Mouse (Mus musculus): ENCODE data around the gene Zfp729b. TPM values are rescaled to one million over a fixed set of nuclear protein-coding genes. Genes with fewer than 3 reads are reported as not detected.

Gene Zfp729b
- polyA plus RNA-seq (2014; fragmentation: Illumina TruSeq; extraction: RNeasy Lipid Tissue Mini Kit (QIAGEN cat#74804)) = 61.4 TPM

GRCm38 (mm10) chr13:67609066-67609876 lies at the start of gene Zfp729b:
Gene Zfp729b (minus strand): TSS chr13:67609707.

GRCm38 (mm10) chr13:67637294-67638007 lies 27.9 kb upstream of the Zfp729b start, which contains the start of the genes Gm49345 and Zfp729a:
Gene Gm49345 (minus strand): TSS chr13:67637769.
Gene Zfp729a (minus strand): TSS chr13:67637791.

GRCm38 (mm10) chr13:67553730-67554129 lies 55.8 kb downstream of the Zfp729b start, which contains the start of gene Zfp748:
Gene Zfp748 (minus strand): TSS chr13:67553830.

Other genes starting within 250 kb of the Zfp729b start
- not detected for gene Gm28044, start 249.2 kb downstream of the Zfp729b start, polyA plus RNA-seq (2014; fragmentation: Illumina TruSeq; extraction: RNeasy Lipid Tissue Mini Kit (QIAGEN cat#74804))
- gene Zfp953, start 249.1 kb downstream of the Zfp729b start, polyA plus RNA-seq (2014; fragmentation: Illumina TruSeq; extraction: RNeasy Lipid Tissue Mini Kit (QIAGEN cat#74804)) = 26.2 TPM
- gene Gm28041, start 234.0 kb downstream of the Zfp729b start, polyA plus RNA-seq (2014; fragmentation: Illumina TruSeq; extraction: RNeasy Lipid Tissue Mini Kit (QIAGEN cat#74804)) = not detected
- 17.6 TPM for gene Zfp456, start 233.9 kb downstream of the Zfp729b start, polyA plus RNA-seq (2014; fragmentation: Illumina TruSeq; extraction: RNeasy Lipid Tissue Mini Kit (QIAGEN cat#74804))
- gene Zfp429, start 209.9 kb downstream of the Zfp729b start, polyA plus RNA-seq (2014; fragmentation: Illumina TruSeq; extraction: RNeasy Lipid Tissue Mini Kit (QIAGEN cat#74804)) = 37.0 TPM
- gene Zfp459, start 188.3 kb downstream of the Zfp729b start, polyA plus RNA-seq (2014; fragmentation: Illumina TruSeq; extraction: RNeasy Lipid Tissue Mini Kit (QIAGEN cat#74804)) = 6.3 TPM
- 88.4 TPM for gene Zfp874a, start 158.1 kb downstream of the Zfp729b start, polyA plus RNA-seq (2014; fragmentation: Illumina TruSeq; extraction: RNeasy Lipid Tissue Mini Kit (QIAGEN cat#74804))
- 66.5 TPM for gene Zfp874b, start 125.4 kb downstream of the Zfp729b start, polyA plus RNA-seq (2014; fragmentation: Illumina TruSeq; extraction: RNeasy Lipid Tissue Mini Kit (QIAGEN cat#74804))
- gene Zfp58, start 109.2 kb downstream of the Zfp729b start, polyA plus RNA-seq (2014; fragmentation: Illumina TruSeq; extraction: RNeasy Lipid Tissue Mini Kit (QIAGEN cat#74804)) = 64.3 TPM
- not detected for gene Gm26965, start 83.6 kb downstream of the Zfp729b start, polyA plus RNA-seq (2014; fragmentation: Illumina TruSeq; extraction: RNeasy Lipid Tissue Mini Kit (QIAGEN cat#74804))
- gene Zfp87, start 83.5 kb downstream of the Zfp729b start, polyA plus RNA-seq (2014; fragmentation: Illumina TruSeq; extraction: RNeasy Lipid Tissue Mini Kit (QIAGEN cat#74804)) = 47.2 TPM
- 57.5 TPM for gene Zfp748, start 55.9 kb downstream of the Zfp729b start, polyA plus RNA-seq (2014; fragmentation: Illumina TruSeq; extraction: RNeasy Lipid Tissue Mini Kit (QIAGEN cat#74804))
- 9.3 TPM for gene Gm49345, start 28.1 kb upstream of the Zfp729b start, polyA plus RNA-seq (2014; fragmentation: Illumina TruSeq; extraction: RNeasy Lipid Tissue Mini Kit (QIAGEN cat#74804))
- gene Zfp729a, start 28.1 kb upstream of the Zfp729b start, polyA plus RNA-seq (2014; fragmentation: Illumina TruSeq; extraction: RNeasy Lipid Tissue Mini Kit (QIAGEN cat#74804)) = 57.0 TPM
- gene Zfp738, start 77.4 kb upstream of the Zfp729b start, polyA plus RNA-seq (2014; fragmentation: Illumina TruSeq; extraction: RNeasy Lipid Tissue Mini Kit (QIAGEN cat#74804)) = 33.6 TPM
- 87.1 TPM for gene Zfp65, start 119.5 kb upstream of the Zfp729b start, polyA plus RNA-seq (2014; fragmentation: Illumina TruSeq; extraction: RNeasy Lipid Tissue Mini Kit (QIAGEN cat#74804))
- 36.7 TPM for gene Zfp85, start 145.5 kb upstream of the Zfp729b start, polyA plus RNA-seq (2014; fragmentation: Illumina TruSeq; extraction: RNeasy Lipid Tissue Mini Kit (QIAGEN cat#74804))
- gene Zfp493, start 170.0 kb upstream of the Zfp729b start, polyA plus RNA-seq (2014; fragmentation: Illumina TruSeq; extraction: RNeasy Lipid Tissue Mini Kit (QIAGEN cat#74804)) = 13.6 TPM
- 42.4 TPM for gene Zfp273, start 204.0 kb upstream of the Zfp729b start, polyA plus RNA-seq (2014; fragmentation: Illumina TruSeq; extraction: RNeasy Lipid Tissue Mini Kit (QIAGEN cat#74804))
- gene Gm10037, start 221.4 kb upstream of the Zfp729b start, polyA plus RNA-seq (2014; fragmentation: Illumina TruSeq; extraction: RNeasy Lipid Tissue Mini Kit (QIAGEN cat#74804)) = not detected